Mouse (Mus musculus) small intestine, adult 2 months (tissue): ENCODE measurements around the gene Prss42.

ENCODE experiments used
- CTCF ChIP-seq: fragments of 200-500 bp; IDR thresholded peaks from 2 replicates; pipeline ENCODE4 v1.5.1; 2012; ENCODE audit warnings: low read depth, mild to moderate bottlenecking, control low read depth, inconsistent platforms, low read length, moderate library complexity, mixed read lengths; ENCODE audit not compliant: insufficient replicate concordance, insufficient read length; ENCODE audit errors: extremely low read depth
- POLR2A ChIP-seq: fragments of 200-500 bp; IDR thresholded peaks from 2 replicates; pipeline ENCODE4 v1.6.1; 2012; ENCODE audit warnings: low read depth, mild to moderate bottlenecking, control low read depth, inconsistent platforms, low read length, moderate library complexity

- TF ChIP-seq CTCF (no peak), POLR2A (no peak)
Measured at GRCm38 (mm10) chr9:110762763-110763162, 35.2 kb upstream of the Prss42 start.
